Mouse (Mus musculus) urinary bladder, postnatal 14 days (tissue): ENCODE measurements around the gene Tle3.
A peak's percentile ranks its signal among the peaks of the same experiment; 100 is the strongest.

Experiments
- DNase-seq: peaks from one replicate; pipeline ENCODE4 v3.0.0; 2021; ENCODE audit warnings: low spot score

Gene Tle3

DNA sequence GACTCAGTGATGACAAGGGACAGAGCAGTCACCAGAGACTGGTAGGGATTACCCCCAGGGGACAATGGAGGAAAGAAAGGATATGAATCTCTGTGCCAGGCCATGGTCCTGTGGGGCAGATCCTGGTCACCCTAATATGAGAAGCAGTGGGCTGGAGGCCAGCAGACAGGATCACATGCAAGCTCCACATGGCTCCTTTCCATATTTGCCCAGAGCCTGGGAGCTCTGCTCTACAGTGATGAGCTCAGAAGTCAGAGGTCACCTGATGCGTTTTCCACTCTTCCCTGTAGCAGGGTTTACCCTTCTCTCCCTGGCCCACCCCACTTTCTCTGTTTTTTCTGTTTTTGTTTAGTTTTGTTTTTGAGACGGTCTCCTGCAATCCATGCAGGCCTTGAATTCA is 63.9 kb downstream of the Tle3 start:
- no peak for DNase-seq

DNA sequence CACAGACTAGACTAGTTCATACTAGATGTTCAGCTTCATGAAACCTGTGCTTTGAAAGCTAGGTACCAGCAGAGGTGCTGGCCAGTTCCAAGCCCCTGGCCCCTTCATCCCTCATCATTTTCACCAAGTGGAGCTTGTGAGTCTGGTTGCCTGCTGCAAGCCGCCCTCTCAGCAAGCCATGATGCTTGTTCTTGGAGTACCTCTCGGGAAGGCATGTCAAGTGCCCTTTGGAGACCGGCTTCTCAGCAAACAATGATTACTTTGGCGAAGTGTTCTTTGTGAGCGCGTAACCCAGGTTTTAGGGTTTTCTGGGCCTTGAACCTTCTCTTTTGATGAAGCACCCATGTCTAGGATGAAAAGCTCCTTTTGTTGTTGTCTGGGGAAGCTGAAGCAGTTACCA is 64.6 kb downstream of the Tle3 start:
- DNase-seq = no peak

DNA sequence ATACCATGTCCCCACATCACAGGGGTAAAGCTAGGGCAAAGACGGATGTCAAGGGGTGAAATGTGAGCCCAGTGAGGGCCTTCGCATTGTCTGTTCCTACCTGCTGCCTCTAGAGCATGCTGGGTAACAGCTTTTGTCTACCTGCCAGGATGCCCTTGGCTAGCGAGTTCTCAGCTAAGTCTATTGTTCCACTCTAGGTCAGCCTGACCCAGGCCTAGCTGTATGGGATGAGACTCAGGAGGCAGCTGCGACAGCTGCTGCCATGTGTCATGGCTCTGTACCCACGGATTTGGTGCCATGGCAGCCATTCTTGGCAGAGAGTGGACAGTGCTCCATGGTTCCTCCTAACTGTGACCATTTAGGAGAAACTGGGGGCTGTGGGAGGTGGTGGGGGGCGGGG is 66.9 kb downstream of the Tle3 start:
- DNase-seq = no peak

DNA sequence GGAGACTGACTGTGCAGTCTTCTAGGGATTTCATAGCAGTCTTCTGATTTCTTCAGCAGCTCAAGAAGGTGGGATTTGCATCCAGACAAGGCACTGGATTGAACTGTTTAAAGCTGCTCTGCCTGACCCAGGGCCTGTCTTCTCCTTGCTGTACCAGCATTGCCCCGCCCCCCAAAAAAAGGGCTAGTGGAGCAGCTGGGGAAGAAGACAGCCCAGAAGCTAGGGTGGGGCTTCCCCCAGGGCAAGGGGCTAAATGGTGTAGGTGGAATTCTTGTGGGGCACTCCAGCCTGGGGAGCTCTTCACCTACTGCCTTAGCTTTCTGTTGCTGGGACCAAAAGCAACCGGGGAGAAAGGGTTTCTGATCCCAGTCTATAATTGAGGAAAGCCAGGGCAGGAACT is 67.8 kb downstream of the Tle3 start:
- no peak for DNase-seq

DNA sequence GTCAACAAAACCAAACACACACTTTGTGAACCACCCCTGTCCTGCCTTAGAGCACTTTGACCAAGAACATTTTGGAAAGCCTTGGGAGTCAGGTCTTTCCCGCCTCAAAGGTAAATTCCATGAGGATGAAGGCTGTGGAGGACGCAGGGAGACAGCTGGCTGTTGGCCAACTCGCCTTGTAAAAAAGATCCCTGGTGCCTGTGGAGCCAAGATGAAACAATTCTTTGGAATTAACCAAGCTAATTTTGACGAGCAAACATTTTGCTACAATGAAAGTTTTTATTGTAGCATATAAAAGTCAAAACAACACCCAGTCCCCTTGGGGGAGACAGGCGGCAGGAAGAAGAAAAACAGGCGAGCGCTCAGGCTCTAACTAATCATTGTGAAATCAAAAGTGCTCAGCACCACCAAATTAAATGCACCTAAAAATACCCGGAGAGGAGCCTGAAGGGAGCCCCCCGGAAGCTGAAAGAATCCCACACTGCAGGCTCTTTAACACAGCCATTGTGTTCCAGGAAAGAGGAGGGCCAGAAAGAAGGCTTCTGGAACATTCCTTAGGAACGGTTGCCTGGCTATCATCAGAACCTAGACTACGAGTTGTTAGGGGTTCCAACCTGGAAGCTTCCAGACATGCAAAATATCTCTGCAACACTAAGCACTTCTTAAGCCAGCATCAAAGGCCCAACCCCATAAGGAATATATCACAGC is 69.2 kb downstream of the Tle3 start:
- DNase-seq = peak; percentile 24

DNA sequence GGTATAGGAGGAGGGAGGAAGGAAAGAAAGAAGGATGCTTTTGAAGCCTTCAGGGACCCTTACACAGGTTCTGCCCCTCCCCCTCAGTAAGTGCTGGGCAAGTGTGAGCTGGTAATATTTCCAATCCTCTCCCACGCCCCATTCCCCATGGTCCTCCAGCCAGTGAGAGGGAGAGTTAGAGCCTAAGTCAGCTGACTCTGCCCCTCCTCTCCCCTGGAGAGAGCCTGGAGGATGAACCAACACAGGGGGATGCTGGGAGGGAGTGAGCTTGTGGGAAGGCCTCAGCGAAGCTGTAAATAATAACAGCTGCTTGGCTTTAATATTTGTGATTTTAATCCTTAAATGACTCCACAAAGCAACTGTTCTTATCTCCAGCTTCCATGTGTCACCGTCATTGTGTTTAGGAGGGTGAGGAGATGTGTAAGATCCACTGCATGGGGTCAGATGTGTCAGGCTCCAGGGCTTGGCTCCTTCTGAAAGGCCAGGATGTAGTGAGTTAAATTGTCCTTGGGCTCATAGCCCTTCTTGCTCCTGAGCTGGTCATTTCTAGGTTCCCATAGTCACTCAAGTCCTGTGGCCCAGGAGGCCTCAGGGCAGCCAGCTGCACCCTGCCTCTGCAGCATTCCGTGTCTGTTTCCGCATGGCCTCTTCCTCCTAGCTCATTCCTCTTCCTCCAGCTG is 70.9 kb downstream of the Tle3 start:
- no peak for DNase-seq

DNA sequence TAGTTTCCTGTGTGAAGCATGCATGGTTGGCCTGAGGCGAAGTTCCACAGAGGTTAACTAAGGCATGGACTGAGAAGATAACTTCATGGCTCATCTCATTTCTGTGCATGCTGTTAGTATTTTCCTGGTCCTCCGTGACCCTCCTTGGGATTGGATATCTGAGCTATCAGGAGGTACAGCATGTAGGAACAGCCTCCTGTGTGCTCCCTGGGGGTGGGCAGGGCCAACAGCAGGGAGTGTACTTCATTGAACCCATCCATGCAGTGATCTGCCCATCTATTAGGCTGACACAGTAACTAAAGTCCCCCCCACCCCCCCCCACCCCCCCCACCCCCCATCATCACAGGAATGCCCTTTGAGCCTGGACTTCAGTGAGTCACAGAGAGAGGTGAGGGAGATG is 73.0 kb downstream of the Tle3 start:
- DNase-seq = no peak

DNA sequence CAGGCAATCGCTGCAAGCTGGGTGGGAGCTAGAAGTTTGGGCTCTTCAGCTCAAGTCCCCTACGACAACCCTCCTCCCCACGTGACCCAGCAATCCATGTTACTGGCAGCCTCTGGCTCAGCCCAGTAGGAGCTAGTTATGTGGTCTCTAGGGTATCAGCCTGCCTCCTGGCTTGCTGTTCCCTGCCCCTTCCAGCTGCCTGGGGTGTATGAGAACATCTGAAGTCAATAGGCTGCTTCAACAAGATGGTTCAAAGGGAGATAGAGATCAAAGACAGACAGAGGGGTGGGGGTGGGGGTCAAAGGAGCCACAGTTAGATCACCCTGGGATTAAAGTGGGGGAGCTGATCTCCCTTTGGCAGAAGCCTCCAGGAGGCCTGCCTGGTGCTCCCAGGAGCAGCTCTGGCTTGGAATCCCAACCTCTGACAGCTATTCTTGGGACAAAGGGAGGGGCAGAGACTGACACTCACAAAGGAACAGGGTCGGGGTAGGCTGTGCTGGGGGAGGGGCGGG is 73.6 kb downstream of the Tle3 start:
- DNase-seq = no peak

DNA sequence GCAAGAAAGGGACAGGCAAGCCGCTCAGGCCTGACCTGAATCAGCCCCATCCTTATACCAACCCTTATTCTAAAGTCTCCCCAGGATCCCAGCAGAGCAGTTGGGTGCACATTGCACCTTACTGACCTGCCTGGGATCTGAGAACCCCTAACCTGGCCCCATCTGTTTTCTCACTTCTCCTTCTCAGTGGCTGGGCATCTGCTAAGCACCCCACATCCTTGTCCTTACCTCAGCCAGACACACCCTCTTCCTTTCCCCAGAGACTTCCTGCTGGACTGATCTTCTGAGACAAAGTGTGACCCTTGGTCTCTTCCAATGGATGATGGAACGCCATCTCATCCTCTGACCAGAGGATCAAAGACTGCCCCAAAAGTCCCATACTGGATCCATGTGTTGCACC is 74.8 kb downstream of the Tle3 start:
- no peak for DNase-seq

DNA sequence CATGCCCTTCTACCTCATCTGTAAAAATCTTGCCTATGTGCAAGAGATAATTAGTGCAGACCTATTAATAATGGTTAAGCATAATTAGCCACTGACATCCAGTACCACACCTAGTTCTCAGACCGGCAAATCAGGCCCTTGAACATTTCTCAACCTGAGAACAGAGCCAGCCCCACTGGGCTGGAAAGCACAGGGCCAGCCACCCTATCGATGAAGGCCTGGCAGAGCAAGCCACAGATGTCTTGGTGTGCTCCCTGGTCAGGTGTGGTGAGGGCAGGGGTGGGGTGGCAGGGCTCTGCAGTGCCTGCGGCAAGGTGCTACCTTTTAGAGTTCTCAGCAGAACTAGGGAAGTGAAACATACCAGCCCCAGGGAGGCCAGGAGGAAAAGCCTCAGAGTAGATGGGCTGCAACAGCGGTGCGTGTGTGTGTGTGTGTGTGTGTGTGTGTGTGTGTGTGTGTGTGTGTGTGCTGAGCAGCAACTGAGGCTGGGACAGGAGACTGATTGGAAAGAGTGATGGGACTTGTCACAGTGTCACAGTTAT is 77.3 kb downstream of the Tle3 start:
- no peak for DNase-seq

DNA sequence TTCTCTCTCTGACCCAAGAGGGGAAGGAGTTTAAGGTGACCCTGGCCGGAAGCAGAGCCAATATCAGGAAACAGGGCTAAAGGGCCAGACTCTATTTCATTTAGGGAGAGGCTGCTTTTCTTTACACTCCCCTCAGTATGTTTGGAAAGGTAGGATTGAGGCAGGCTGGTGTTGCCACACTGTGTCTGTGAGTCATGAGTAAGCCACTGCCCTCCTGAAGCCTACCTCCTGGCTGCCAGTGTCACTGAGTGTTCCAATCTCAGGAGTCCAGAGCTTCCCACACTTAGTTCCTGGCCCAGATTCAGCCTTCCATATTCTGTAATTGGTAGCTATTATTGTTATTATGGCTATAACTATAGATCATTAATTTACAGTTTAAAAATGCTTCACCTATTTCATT is 79.9 kb downstream of the Tle3 start:
- DNase-seq = no peak

DNA sequence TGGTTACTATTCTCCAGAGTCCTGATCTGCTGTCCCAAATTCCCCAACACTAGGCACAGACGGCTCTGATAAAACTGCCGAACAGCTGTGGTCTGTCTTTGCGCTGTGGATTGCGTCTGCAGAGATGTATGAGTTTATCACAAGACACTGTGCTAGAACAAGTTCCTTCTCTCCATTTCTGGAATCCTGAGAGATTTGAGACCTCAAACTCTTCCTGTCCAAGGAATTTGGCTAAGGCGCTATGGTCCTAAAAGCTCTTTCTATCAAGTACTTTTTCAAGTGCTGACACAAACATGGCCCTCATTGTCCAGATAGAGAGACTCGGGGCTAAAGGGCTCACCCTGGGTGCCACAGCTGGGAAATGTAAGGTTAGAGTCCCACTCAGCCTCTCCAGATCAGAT is 83.7 kb downstream of the Tle3 start:
- no peak for DNase-seq

DNA sequence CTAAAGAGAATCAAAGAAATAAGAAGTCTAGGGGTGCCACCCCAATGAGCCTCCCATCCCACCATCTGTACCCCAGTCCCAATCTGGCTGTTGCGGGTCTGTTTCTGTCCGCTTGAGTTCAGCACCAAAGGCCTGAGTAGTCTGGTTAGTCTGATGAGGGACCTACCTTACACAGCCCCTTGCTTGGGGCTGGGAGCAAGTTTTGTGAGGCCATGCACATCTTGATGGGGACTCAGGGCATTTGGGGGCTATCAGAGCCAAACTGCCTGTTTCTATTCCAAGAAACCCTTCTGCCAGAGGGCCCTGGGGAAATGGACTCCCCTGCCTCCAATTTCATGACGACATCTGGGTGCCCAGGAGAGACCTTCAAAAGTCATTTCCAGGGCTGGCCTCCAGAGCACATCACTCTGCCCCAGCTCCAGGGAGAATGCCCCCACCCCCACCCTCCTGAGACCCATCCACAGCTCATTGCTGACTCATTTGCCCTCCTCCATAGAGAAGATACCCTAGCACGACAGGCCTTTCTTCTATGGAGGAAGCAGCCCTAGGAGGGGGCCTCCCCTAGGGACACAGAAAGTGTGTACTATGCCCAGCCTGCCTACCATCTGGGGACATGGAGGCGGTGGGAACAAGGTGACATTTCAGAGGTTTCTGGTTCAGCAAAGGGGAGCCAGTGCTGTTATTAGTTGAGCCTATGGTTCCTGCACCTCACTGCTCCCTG is 84.4 kb downstream of the Tle3 start:
- DNase-seq = no peak

DNA sequence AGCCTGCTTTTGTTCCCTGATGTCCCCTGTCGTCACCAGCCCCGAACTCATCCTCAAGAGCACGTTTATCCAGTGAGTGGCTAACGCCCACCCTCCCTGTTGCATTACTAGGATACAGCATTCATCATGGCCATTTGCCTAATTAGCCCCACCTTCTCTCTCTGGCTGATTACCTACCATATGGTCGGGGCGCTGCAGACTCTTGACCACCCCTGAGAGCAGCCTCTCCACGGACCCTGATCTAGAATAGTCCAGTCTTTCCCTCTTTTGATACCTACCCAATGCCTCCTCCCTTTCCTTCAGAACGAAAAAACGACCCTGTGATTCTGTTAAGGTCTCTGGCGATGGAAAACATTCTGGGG is 85.0 kb downstream of the Tle3 start:
- DNase-seq = no peak

DNA sequence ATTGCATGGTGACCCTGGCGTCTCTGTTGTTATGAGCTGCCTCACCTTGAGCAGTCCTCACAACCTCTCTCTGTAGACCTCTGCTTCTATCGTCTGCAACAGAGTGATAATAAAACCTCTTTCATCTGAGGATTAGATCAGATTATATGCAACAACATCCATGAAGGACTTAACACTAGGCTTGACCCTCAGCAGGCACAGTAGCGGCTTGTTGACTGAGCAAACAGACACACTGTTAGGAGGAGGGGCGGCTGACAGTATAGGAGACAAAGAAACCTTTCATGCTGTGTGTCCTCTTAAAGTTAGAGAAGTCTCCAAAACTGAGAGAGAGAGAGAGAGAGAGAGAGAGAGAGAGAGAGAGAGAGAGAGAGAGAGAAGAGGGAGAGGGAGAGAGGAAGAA is 89.7 kb downstream of the Tle3 start:
- no peak for DNase-seq

DNA sequence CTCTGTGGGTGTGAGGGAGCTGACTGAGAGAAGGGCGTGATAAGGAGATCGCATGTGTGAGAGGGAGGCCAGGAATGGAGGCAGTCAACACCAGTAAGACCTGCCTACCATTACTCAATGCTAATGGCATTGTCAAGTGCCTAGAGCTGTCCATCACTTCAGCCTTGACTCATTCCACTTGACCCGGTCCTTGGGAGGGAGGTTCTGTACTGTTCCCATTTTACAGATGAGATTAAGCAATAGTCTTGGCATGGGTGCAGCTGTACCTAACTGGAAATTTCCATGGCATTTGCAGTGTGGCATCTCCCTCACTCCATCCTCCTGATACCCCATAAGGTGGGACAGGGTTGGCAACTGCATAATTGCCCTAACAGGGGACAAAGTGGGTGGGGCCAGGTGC is 95.3 kb downstream of the Tle3 start:
- no peak for DNase-seq
